Mouse (Mus musculus) testis, adult 2 months (tissue): ENCODE measurements at regions not wholly inside any gene's neighbourhood (a gene's known extent, or its start where the extent isn't known, plus 50 kb on each side); places are given as distances from the start of the nearest gene placed in this dataset.

Source experiments
- H3K27ac ChIP-seq: fragments of 200-500 bp; 2 replicates; pipeline ENCODE4 v1.5.1; 2012; ENCODE audit warnings: low read depth, low read length; ENCODE audit not compliant: control insufficient read depth, insufficient read depth
- H3K27me3 ChIP-seq: fragments of 200-500 bp; 2 replicates; pipeline ENCODE4 v1.6.1; 2012; ENCODE audit warnings: mild to moderate bottlenecking, low read length, moderate library complexity; ENCODE audit not compliant: control insufficient read depth, insufficient read depth
- H3K36me3 ChIP-seq: fragments of 200-500 bp; 2 replicates; pipeline ENCODE4 v1.6.1; 2012; ENCODE audit warnings: mild to moderate bottlenecking, low read length; ENCODE audit not compliant: control insufficient read depth, insufficient read depth
- H3K4me1 ChIP-seq: fragments of 200-500 bp; 2 replicates; pipeline ENCODE4 v1.6.1; 2012; ENCODE audit warnings: low read length; ENCODE audit not compliant: control insufficient read depth, insufficient read depth
- H3K4me3 ChIP-seq: fragments of 200-500 bp; 2 replicates; pipeline ENCODE4 v1.5.1; 2012; ENCODE audit warnings: low read depth, mild to moderate bottlenecking, low read length, moderate library complexity, mixed read lengths; ENCODE audit not compliant: control insufficient read depth
- CTCF ChIP-seq: fragments of 200-500 bp; IDR thresholded peaks from 2 replicates; pipeline ENCODE4 v1.5.1; 2012; ENCODE audit warnings: low read depth, mild to moderate bottlenecking, inconsistent platforms, low read length, moderate library complexity; ENCODE audit not compliant: control insufficient read depth, insufficient read depth, insufficient replicate concordance
- POLR2A ChIP-seq: fragments of 200-500 bp; IDR thresholded peaks from 2 replicates; pipeline ENCODE4 v1.6.1; 2012; ENCODE audit warnings: low read depth, mild to moderate bottlenecking, inconsistent platforms, low read length, moderate library complexity; ENCODE audit not compliant: control insufficient read depth

GRCm38 (mm10) chr4:12481481-12481880, 309.7 kb upstream of the Fam92a start:
- H3K4me1 ChIP-seq: no peaks in the 10 kb centered on the region
- no peak overlapping the region for H3K27ac ChIP-seq
- H3K27me3 ChIP-seq: no peaks in the 10 kb centered on the region
- H3K36me3 ChIP-seq: no peaks in the 10 kb centered on the region
- H3K4me3 ChIP-seq: no peak overlapping the region
- no peak for TF ChIP-seq CTCF

GRCm38 (mm10) chr4:12476717-12477116, 304.9 kb upstream of the Fam92a start:
- Histone ChIP-seq H3K4me1 (no peaks in the 10 kb centered on the region), H3K36me3 (no peaks in the 10 kb centered on the region), H3K4me3 (no peak overlapping the region), H3K27ac (no peak overlapping the region), H3K27me3 (no peaks in the 10 kb centered on the region)
- TF ChIP-seq POLR2A: no peak
- TF ChIP-seq CTCF: no peak

GRCm38 (mm10) chr4:12474981-12475568, 303.3 kb upstream of the Fam92a start:
- Histone ChIP-seq H3K27me3 (no peaks in the 10 kb centered on the region), H3K36me3 (no peaks in the 10 kb centered on the region), H3K4me1 (no peaks in the 10 kb centered on the region), H3K4me3 (no peak overlapping the region), H3K27ac (no peak overlapping the region)
- TF ChIP-seq POLR2A: no peak
- TF ChIP-seq CTCF: no peak

- H3K36me3 ChIP-seq: no peaks in the 10 kb centered on the region
- no peak for TF ChIP-seq CTCF
- no peak for TF ChIP-seq POLR2A
- no peak overlapping the region for H3K4me3 ChIP-seq
- H3K27ac ChIP-seq: no peak overlapping the region
- no peaks in the 10 kb centered on the region for H3K27me3 ChIP-seq
- H3K4me1 ChIP-seq: no peaks in the 10 kb centered on the region
Measured at GRCm38 (mm10) chr4:12474421-12474820, 302.6 kb upstream of the Fam92a start.

- Histone ChIP-seq H3K36me3 (no peaks in the 10 kb centered on the region), H3K27me3 (no peaks in the 10 kb centered on the region), H3K4me1 (no peaks in the 10 kb centered on the region), H3K4me3 (no peak overlapping the region), H3K27ac (no peak overlapping the region)
- TF ChIP-seq CTCF: no peak
- no peak for TF ChIP-seq POLR2A
Measured at GRCm38 (mm10) chr4:12461701-12462100, 289.9 kb upstream of the Fam92a start.

GRCm38 (mm10) chr4:12461251-12461650, 289.4 kb upstream of the Fam92a start:
- no peak overlapping the region for H3K4me3 ChIP-seq
- H3K36me3 ChIP-seq: no peaks in the 10 kb centered on the region
- H3K4me1 ChIP-seq: no peaks in the 10 kb centered on the region
- H3K27me3 ChIP-seq: no peaks in the 10 kb centered on the region
- TF ChIP-seq CTCF (no peak), POLR2A (no peak)
- no peak overlapping the region for H3K27ac ChIP-seq

GRCm38 (mm10) chr4:12457978-12458597, 286.3 kb upstream of the Fam92a start:
- Histone ChIP-seq H3K4me3 (no peak overlapping the region), H3K27ac (no peak overlapping the region), H3K36me3 (no peaks in the 10 kb centered on the region), H3K27me3 (no peaks in the 10 kb centered on the region), H3K4me1 (no peaks in the 10 kb centered on the region)
- TF ChIP-seq POLR2A (no peak), CTCF (no peak)
